Mouse (Mus musculus) hindbrain, embryonic 12.5 days (tissue): ENCODE measurements around the gene Camk2d. TPM values are rescaled to one million over a fixed set of nuclear protein-coding genes. Genes with fewer than 3 reads are reported as not detected.

Source experiments
- ATAC-seq: fragments of 200-750 bp; cut with Nextera tagmentation; 2 replicates; pipeline ENCODE4 v1.8.0; 2017; ENCODE audit warnings: moderate TSS enrichment; ENCODE audit not compliant: low FRiP score
- H3K27ac ChIP-seq: fragments of 300-500 bp; sonication (generic); 2 replicates; pipeline ENCODE4 v1.5.1; 2016; ENCODE audit warnings: mild to moderate bottlenecking
- H3K27me3 ChIP-seq: fragments of 300-500 bp; sonication (generic); 2 replicates; pipeline ENCODE4 v1.6.1; 2016; ENCODE audit warnings: mild to moderate bottlenecking
- H3K36me3 ChIP-seq: fragments of 300-500 bp; sonication (generic); 2 replicates; pipeline ENCODE4 v1.6.1; 2016; ENCODE audit warnings: mild to moderate bottlenecking
- H3K4me1 ChIP-seq: fragments of 300-500 bp; sonication (generic); 2 replicates; pipeline ENCODE4 v1.6.1; 2016
- H3K4me2 ChIP-seq: fragments of 300-500 bp; sonication (generic); replicated peaks from 2 replicates; pipeline ENCODE4 v1.6.1; 2016; ENCODE audit warnings: mild to moderate bottlenecking
- H3K4me3 ChIP-seq: fragments of 300-500 bp; sonication (generic); 2 replicates; pipeline ENCODE4 v1.5.1; 2016; ENCODE audit warnings: mild to moderate bottlenecking
- H3K9ac ChIP-seq: fragments of 300-500 bp; sonication (generic); 2 replicates; pipeline ENCODE4 v1.6.1; 2016; ENCODE audit warnings: mild to moderate bottlenecking, moderate library complexity
- H3K9me3 ChIP-seq: fragments of 300-500 bp; sonication (generic); replicated peaks from 2 replicates; pipeline ENCODE4 v1.6.1; 2016; ENCODE audit warnings: mild to moderate bottlenecking
- WGBS: fragments of 180-500 bp; shearing (Covaris S2); methylation state at CpG from one replicate; pipeline ENCODE4 v1.1.7; 2016; 5-methylcytosine and 5-hydroxymethylcytosine counted together
- polyA plus RNA-seq: library from polyadenylated mRNA; unstranded; fragments of >200 nt; fragmentation: Nextera tagmentation; extraction: Ambion mirVana; gene quantifications from 2 replicates; pipeline ENCODE4 v1.2.1, GENCODE M21; 2016

Camk2d gene
- polyA plus RNA-seq, 1 experiment from 2014 or later: 29.7 TPM

DNA sequence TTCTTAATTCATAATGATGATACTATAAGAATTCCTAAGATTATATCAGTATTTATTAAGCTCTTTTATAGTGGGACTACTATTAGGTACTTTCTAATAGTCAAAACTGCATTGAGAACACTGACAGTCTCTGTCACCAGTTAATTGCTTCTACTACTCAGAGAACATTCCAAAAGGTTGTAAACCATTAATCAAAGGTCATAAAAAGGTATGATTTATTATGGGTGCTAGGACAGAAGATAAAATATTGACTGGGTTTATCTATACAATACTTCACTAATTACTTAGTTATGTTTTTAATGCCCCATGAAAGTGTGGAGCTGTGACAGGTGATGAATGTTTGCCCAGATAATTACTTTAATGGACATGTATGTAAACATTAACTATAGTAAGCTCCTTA lies 264.3 kb downstream of the Camk2d start:
- no peak for ATAC-seq

DNA sequence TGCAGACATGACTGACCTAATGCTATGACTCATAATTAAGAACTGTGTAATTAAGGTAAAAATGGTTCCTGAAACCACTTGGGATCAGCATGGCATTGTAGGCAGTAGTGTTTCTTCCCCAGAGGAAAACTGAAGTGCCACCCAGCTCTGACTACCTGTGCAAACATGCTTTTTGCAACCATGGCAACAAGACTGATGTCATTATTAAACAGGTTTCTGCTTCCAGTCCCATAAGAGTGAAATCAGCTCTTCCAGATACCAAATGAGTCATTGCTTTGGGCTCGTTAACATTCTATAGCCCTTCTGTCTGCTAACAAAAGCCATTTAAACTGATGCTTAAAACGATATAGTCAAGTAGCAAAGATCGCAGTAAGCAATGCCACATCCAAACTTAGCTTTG lies 273.5 kb downstream of the Camk2d start:
- Histone ChIP-seq H3K4me1 (no peaks in the 10 kb centered on the region), H3K27ac (no peak overlapping the region), H3K9ac (no peak overlapping the region), H3K27me3 (no peaks in the 10 kb centered on the region), H3K4me2 (no peak overlapping the region), H3K4me3 (no peak overlapping the region), H3K36me3 (no peaks in the 10 kb centered on the region), H3K9me3 (no peaks in the 10 kb centered on the region)
- 84% methylated on average over 3 of the region's 3 CpGs for WGBS
- no peak for ATAC-seq

More for the DNA sequence above, 264.3 kb downstream of the Camk2d start:
- Histone ChIP-seq H3K36me3 (no peaks in the 10 kb centered on the region), H3K4me1 (no peaks in the 10 kb centered on the region), H3K27me3 (no peaks in the 10 kb centered on the region), H3K4me3 (no peak overlapping the region), H3K4me2 (no peak overlapping the region), H3K27ac (no peak overlapping the region), H3K9me3 (no peaks in the 10 kb centered on the region), H3K9ac (no peak overlapping the region)

DNA sequence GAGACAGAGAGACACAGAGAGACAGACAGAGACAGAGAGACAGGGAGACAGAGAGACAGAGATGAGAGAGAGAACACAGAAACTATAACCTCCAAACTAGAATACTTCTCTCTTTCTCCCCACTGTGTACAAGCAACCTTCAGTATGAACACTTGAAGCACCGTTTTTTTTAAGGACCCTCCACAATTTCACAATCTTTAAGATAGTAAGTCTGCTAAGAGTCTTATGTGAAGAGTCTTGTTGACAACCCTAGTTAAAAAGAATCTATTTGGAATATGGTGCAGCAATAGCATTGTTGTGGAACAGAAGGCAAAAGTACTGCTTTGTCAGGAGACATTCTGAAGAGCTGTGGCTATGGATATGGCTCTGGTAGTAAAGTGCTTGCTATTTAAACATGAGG lies 274.6 kb downstream of the Camk2d start:
- Histone ChIP-seq H3K9ac (no peak overlapping the region), H3K27ac (no peak overlapping the region), H3K4me3 (no peak overlapping the region), H3K9me3 (no peaks in the 10 kb centered on the region), H3K4me1 (no peaks in the 10 kb centered on the region), H3K36me3 (no peaks in the 10 kb centered on the region), H3K27me3 (no peaks in the 10 kb centered on the region), H3K4me2 (no peak overlapping the region)
- 87% methylated on average over 1 of the region's 1 CpGs for WGBS
- no peak for ATAC-seq

DNA sequence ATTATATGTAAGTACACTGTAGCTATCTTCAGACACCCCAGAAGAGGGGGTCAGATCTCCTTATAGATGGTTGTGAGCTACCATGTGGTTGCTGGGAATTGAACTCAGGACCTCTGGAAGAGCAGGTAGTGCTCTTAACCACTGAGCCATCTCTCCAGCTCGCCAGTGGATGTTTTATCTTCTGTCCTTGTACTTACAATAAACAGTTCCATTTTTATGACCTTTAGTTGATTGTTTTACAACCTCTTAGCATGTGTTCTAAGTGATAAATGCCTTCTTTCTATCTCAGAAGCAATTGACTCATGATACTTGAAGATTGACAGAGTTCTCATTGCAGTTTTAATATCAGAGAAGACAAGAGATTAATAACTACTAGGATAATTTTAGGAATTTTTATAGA lies 282.1 kb downstream of the Camk2d start:
- no peaks in the 10 kb centered on the region for H3K9me3 ChIP-seq
- H3K4me3 ChIP-seq: no peak overlapping the region
- 75% methylated on average over 1 of the region's 1 CpGs for WGBS
- H3K9ac ChIP-seq: no peak overlapping the region
- H3K4me2 ChIP-seq: no peak overlapping the region
- H3K4me1 ChIP-seq: no peaks in the 10 kb centered on the region
- no peak overlapping the region for H3K27ac ChIP-seq
- H3K27me3 ChIP-seq: no peaks in the 10 kb centered on the region
- no peaks in the 10 kb centered on the region for H3K36me3 ChIP-seq
- no peak for ATAC-seq

DNA sequence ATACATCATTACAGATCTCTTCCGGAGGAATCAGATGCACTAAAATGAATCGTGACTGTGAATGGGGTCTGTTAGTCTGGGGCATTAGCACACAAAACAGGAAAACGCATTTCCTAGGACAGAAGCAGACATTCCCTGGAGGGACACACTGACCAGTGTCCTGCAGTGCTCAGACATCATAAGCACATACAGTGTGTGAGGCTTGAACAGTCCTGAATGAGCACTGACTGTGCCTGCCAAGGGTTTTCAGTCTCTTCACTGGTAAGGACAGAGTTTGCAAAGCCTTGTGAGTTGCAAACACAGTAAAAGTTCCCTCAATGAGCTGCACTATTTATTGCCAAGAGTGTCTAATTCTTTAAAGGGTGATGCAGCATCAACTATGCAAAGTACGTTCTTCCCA lies 290.0 kb downstream of the Camk2d start:
- Histone ChIP-seq H3K4me3 (no peak overlapping the region), H3K36me3 (no peaks in the 10 kb centered on the region), H3K9me3 (no peaks in the 10 kb centered on the region), H3K4me1 (no peaks in the 10 kb centered on the region), H3K9ac (no peak overlapping the region), H3K27ac (no peak overlapping the region), H3K4me2 (no peak overlapping the region), H3K27me3 (no peaks in the 10 kb centered on the region)
- WGBS: 82% methylated on average over 4 of the region's 4 CpGs
- ATAC-seq: no peak

DNA sequence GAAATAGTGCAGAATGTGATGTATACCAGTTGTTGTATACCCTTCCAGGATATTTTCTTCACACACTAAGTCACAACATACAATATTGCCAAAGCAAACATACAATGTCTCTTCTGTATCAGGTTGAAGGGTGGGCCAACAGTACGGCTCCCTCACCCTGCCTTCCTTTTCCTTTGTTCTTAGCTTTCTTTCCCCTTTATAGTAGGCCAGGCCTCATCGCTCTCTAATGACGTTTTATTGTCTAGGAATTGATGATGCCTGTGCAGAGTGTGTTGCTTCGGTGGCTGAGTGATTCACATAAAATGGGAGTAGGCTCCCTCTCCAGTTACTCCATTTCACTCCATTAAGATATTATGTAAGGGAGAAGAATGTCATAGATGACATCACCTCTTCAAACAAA lies 290.5 kb downstream of the Camk2d start:
- ATAC-seq: 0 out of 2 replicates have a peak, but pooled peaks have one; percentile 16
- H3K9me3 ChIP-seq: no peaks in the 10 kb centered on the region
- WGBS: 67% methylated on average over 4 of the region's 4 CpGs

More for the DNA sequence above, 290.5 kb downstream of the Camk2d start:
- Histone ChIP-seq H3K27ac (no peak overlapping the region), H3K4me2 (no peak overlapping the region), H3K9ac (no peak overlapping the region), H3K4me1 (no peaks in the 10 kb centered on the region), H3K4me3 (no peak overlapping the region), H3K36me3 (no peaks in the 10 kb centered on the region), H3K27me3 (no peaks in the 10 kb centered on the region)

Other genes starting within 250 kb of the Camk2d start
- 1.1 and 1.2 TPM in 2 replicates for gene Arsj, start 232.6 kb upstream of the Camk2d start, polyA plus RNA-seq